Mouse (Mus musculus) E14TG2a.4 (cell line): ENCODE measurements around the gene Nxf2.

ENCODE experiments used
- CTCF ChIP-seq: conservative IDR thresholded peaks from 2 replicates; pipeline ENCODE4 v1.5.1; 2014; ENCODE audit warnings: low read length
- POU5F1 ChIP-seq: IDR thresholded peaks from 2 replicates; pipeline ENCODE4 v1.6.1; 2014; ENCODE audit warnings: low read length, borderline replicate concordance

DNA sequence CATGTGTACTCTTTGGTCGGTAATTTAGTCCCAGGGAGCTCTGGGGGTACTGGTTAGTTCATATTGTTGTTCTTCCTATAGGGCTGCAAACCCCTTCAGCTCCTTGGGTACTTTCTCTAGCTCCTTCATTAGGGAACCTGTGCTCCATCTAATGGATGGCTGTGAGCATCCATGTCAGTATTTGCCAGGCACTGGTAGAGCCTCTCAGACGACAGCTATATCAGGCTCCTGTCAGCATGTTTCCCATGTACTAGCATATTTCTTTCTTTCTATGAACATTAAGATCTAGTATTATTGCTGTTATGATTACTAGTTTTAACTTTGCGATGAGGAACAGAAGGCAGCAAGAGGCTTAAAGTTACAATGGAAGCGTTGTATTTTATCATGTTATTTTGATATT is 49.7 kb downstream of the Nxf2 start:
- TF ChIP-seq CTCF (no peak), POU5F1 (no peak)
